Mouse (Mus musculus) olfactory bulb, adult 2 months (tissue): Measurements from ENCODE around the gene Itga6. TPM values are rescaled to one million over a fixed set of nuclear protein-coding genes. Genes with fewer than 3 reads are reported as not detected.
"Not testable (repeated sequence)": the region's sequence is repeated elsewhere in the genome, so short reads cannot be mapped to it uniquely, and the experiment has no call there.

Source experiments
- H3K27ac ChIP-seq: fragments of 200-500 bp; 2 replicates; pipeline ENCODE4 v1.5.1; 2012; ENCODE audit warnings: low read depth, low read length; ENCODE audit not compliant: insufficient read depth
- H3K4me1 ChIP-seq: fragments of 200-500 bp; 2 replicates; pipeline ENCODE4 v1.6.1; 2012; ENCODE audit warnings: low read length; ENCODE audit not compliant: control insufficient read depth, insufficient read depth
- H3K4me3 ChIP-seq: fragments of 200-500 bp; 2 replicates; pipeline ENCODE4 v1.5.1; 2012; ENCODE audit warnings: mild to moderate bottlenecking, low read depth, low read length, moderate library complexity; ENCODE audit not compliant: insufficient read depth
- CTCF ChIP-seq: fragments of 200-500 bp; IDR thresholded peaks from 2 replicates; pipeline ENCODE4 v1.5.1; 2012; ENCODE audit warnings: low read depth, mild to moderate bottlenecking, low read length, moderate library complexity; ENCODE audit not compliant: insufficient read depth
- POLR2A ChIP-seq: fragments of 200-500 bp; IDR thresholded peaks from 2 replicates; pipeline ENCODE4 v1.6.1; 2012; ENCODE audit warnings: mild to moderate bottlenecking, low read depth, low read length, moderate library complexity; ENCODE audit not compliant: insufficient read depth
- WGBS: fragments of 180-500 bp; shearing (Covaris S2); methylation state at CpG from one replicate; pipeline ENCODE4 v1.1.7; 2018; 5-methylcytosine and 5-hydroxymethylcytosine counted together
- polyA plus RNA-seq: library from polyadenylated mRNA; stranded (reverse); fragments of >200 nt; gene quantifications from 2 replicates; pipeline ENCODE4 v1.2.4, GENCODE M21; 2012; ENCODE audit warnings: low replicate concordance; ENCODE audit not compliant: missing spikeins, insufficient read depth, insufficient read length

Itga6 gene
- polyA plus RNA-seq, 1 experiment: not detected

DNA sequence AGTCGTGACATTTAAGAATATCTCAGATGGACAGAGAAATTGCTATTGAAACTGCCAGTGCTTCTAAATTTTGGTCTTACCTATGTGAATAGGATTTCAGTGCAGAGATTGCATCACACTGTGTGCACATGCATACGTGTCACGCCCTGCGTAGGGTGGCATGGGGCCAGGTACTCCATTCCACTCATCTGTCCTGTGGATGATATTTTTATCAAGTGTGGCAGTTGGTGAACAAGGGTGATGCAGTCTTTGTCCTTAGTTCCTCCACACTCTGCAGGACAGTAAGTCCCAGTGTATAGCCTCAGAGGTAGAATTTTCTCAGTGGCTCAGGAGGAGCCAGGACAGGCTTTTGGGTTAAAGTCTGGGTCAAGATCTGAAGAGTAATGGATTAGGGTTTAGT, 90.8 kb downstream of the Itga6 start:
- H3K27ac ChIP-seq: no peak overlapping the region
- no peaks in the 10 kb centered on the region for H3K4me1 ChIP-seq
- 97% methylated on average over 4 of the region's 4 CpGs for WGBS
- no peak overlapping the region for H3K4me3 ChIP-seq
- TF ChIP-seq POLR2A (no peak), CTCF (no peak)

DNA sequence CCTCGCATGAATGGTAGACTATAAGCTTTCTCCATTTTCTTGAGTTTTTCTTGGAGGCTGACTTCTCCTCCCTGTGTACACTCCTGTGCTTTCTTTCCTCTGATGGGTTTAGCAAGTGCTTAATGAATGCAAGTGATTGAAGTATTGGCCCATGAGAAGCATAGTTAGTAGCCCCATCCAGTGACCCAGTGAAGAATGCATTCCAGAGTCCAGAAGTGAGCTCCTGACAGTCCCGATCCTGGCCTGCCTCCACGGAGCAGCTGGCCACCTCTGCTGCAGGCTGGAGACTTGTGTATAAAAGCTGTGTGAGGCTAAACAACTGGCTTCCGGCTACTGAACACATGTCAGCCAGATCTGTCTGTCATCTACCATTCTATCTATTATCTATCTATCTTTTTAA, 91.8 kb downstream of the Itga6 start:
- Histone ChIP-seq H3K4me3 (no peak overlapping the region), H3K27ac (no peak overlapping the region), H3K4me1 (no peaks in the 10 kb centered on the region)
- TF ChIP-seq CTCF: no peak
- no peak for TF ChIP-seq POLR2A
- WGBS: 50% methylated on average over 4 of the region's 4 CpGs

DNA sequence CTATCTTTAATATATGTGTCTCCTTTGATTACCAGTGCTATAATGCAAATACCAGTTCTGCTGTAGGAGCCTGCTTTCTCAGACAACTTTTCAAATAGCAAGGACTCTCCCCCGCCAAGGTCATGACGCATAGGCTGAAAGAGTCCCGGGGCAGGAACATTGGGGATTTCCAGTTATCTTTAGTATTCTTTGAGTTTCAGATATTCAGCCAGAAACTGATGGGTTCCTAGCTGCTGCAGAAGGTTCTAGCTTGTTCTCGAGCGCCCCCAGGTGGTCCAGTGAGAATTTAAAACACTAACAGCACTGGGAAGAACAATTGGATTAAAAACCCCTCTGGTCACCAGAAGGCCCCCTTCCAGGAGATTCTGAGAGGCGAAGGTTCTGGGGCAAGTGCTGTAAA, 92.4 kb downstream of the Itga6 start:
- no peaks in the 10 kb centered on the region for H3K4me1 ChIP-seq
- TF ChIP-seq CTCF (no peak), POLR2A (no peak)
- no peak overlapping the region for H3K4me3 ChIP-seq
- 22% methylated on average over 6 of the region's 6 CpGs for WGBS
- H3K27ac ChIP-seq: no peak overlapping the region

DNA sequence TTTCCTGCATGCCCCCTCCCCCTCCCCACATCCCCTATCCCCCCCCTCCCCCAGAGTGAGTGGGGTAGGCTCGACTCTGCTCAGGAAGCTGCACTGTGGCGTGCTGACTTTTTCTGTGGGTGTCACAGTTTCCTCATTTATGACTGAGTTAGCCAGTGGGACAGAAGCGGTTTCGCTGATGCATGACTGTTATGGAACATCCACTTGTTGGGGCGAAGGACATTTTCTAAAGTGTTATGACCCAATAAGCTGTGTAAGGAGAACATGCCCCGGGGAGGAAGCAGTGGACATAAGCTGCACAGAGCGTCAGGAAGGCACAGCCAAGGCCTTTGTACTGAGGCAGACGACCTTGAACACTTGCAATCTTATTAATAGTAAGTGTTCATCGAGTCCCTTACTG, 97.9 kb downstream of the Itga6 start:
- WGBS: 84% methylated on average over 9 of the region's 9 CpGs
- no peak overlapping the region for H3K4me3 ChIP-seq
- no peaks in the 10 kb centered on the region for H3K4me1 ChIP-seq
- no peak overlapping the region for H3K27ac ChIP-seq
- TF ChIP-seq CTCF: no peak
- TF ChIP-seq POLR2A: no peak

DNA sequence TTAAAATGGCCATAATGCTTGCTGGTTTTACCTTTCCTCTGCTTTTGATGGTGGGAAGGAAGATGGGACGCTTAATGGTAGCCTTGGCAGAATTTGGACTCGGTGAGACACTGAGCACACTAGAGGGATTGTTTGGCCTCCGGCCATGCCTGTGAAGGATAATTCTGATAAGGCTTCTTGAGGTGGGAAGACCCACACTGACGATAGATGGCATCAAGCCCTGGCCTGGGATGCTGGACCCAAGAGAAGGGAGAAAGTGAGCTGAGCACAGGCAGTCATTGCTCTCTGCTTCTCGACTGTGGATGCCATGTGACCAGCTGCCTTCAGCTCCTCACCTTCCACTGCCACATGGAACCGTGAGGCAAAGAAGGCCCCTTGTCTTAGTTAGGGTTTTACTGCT, 99.5 kb downstream of the Itga6 start:
- 91% methylated on average over 6 of the region's 6 CpGs for WGBS

DNA sequence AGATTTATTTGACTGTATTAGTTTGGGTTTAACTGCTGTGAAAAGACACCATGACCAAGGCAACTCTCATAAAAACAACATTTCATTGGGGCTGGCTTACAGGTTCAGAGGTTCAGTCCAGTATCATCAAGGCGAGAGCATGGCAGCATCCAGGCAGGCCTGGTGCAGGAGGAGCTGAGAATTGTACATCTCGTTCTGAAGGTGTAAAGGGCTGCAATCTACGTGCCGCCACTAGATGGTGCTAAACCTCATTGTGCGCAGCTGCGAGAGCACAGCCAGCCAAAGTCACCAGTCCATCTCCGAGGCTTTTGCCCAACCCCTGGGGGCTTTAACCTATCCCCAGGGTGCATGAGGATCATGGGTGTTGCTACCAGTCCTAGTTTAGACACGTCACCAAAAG, 106.7 kb downstream of the Itga6 start:
- not testable (repeated sequence) for H3K4me1 ChIP-seq, H3K4me3 ChIP-seq, H3K27ac ChIP-seq
- WGBS: 3% methylated on average over 7 of the region's 8 CpGs

More for the DNA sequence above, 99.5 kb downstream of the Itga6 start:
- no peak overlapping the region for H3K4me3 ChIP-seq
- no peak overlapping the region for H3K27ac ChIP-seq
- TF ChIP-seq POLR2A (no peak), CTCF (no peak)
- H3K4me1 ChIP-seq: no peaks in the 10 kb centered on the region

DNA sequence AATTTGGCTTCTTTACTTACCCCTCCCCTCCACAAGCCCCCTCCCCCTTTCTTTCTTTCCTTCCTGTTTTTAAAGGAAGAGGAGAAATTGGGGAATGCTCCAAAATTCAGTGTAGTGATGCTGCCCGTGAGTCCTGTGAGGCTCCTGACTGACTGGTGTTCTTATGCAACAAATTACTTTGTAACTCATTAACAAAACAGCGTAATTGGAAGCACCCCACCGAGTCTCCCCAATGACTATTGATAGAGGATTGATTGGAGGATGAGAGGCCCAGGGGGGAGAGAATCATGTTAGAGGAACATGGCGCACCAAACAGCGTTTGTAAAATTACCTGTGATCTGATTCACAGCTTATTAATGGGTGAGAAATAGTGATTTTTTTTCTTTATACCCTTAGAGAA, 109.7 kb downstream of the Itga6 start:
- 80% methylated on average over 5 of the region's 5 CpGs for WGBS
- TF ChIP-seq POLR2A: no peak
- no peak for TF ChIP-seq CTCF
- Histone ChIP-seq H3K4me3 (no peak overlapping the region), H3K27ac (no peak overlapping the region), H3K4me1 (no peaks in the 10 kb centered on the region)

DNA sequence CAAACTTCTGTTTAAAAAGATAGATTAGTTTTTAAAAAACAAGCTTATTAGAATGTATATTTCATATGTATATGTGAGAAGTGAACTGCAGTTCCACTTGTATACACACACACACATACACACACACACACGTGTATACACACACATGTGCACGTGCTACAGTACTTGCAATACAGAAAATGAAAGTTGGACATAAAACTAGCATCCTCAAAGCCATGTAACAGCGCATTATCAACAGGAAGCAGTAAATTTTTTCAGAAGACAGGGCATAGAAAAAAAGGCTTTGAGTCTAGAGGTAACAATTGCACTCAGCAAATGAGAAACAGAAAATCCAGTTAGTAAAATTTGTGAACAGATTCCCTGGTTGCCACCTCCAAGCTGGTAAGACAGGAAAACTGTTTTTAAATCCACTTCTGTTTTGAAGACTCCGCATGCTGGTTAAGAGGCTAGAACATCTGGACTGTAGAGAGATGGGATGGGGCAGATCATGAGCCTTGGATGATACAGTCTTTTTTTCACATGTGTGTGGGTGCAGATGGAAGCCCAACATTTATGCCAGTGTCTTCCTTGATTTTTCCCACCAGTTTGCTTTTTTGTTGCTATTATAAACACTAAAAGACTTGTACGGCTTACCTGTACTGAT, 118.2 kb downstream of the Itga6 start:
- WGBS: 89% methylated on average over 5 of the region's 5 CpGs

DNA sequence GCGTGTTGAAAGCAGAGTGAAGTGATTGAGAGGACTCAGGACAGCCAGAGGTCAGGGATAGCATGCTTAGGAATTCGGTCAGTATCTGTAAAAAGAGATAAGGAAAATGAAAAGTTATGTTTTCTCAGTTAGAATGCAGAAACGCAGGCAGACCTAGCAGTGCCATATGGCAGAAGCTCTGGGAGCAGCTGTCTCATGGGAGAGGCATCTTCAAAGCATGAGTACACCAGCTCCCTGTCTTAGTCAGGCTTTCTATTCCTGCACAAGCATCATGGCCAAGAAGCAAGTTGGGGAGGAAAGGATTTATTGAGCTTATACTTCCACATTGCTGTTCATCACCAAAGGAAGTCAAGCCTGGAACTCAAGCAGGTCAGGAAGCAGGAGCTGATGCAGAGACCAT, 119.6 kb downstream of the Itga6 start:
- no peak overlapping the region for H3K27ac ChIP-seq
- WGBS: 77% methylated on average over 3 of the region's 3 CpGs
- H3K4me3 ChIP-seq: no peak overlapping the region
- no peaks in the 10 kb centered on the region for H3K4me1 ChIP-seq
- no peak for TF ChIP-seq POLR2A
- TF ChIP-seq CTCF: no peak

More for the DNA sequence above, 118.2 kb downstream of the Itga6 start:
- Histone ChIP-seq H3K4me3 (no peak overlapping the region), H3K4me1 (no peaks in the 10 kb centered on the region), H3K27ac (no peak overlapping the region)
- TF ChIP-seq POLR2A: no peak
- no peak for TF ChIP-seq CTCF

DNA sequence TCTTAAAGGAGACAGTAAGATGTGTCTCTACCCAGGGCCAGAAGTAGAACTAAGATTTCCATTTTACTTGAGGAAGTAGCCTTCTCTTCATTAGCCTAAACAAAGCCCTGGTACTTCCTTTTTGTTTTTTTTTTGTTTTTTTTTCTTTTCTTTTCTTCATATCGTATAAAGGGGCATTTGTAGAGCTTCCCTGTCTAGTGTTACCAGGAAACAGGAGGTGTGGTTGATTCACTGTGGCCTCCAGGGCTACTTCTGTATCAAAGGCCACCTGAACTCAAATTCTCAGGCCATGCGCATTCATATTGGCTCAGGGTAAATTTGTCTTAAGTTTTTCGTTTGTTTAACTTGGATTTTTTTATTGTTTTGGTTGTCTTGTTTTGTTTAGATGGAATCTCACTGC, 120.5 kb downstream of the Itga6 start:
- WGBS: 85% methylated on average over 3 of the region's 3 CpGs
- no peak overlapping the region for H3K27ac ChIP-seq
- H3K4me1 ChIP-seq: no peaks in the 10 kb centered on the region
- no peak overlapping the region for H3K4me3 ChIP-seq
- TF ChIP-seq POLR2A: no peak
- TF ChIP-seq CTCF: no peak
